In genomic region chr3:103280241-103280761, GRCm38 (mm10) we compare ENCODE assay signal across 8 mouse cellular contexts. TPM values are rescaled to one million over a fixed set of nuclear protein-coding genes. Genes with fewer than 3 reads are reported as not detected.
A peak's percentile ranks its signal among the peaks of the same experiment; 100 is the strongest.
DNase-seq lines count a peak whose midpoint lies in the region; ATAC-seq and TF ChIP-seq lines count a peak whose summit lies in the region.

No protein-coding gene starts in this region.

- no peak for TF ChIP-seq CTCF in E14TG2a.4 (conservative IDR thresholded peaks at IDR 0.05; ENCODE audit: low read length)
- no peak for TF ChIP-seq CTCF in heart, postnatal 0 days (IDR thresholded peaks at IDR 0.05; ENCODE audit: low read depth)
- no peak for TF ChIP-seq CTCF in thymus, adult 2 months (IDR thresholded peaks at IDR 0.05; ENCODE audit: borderline replicate concordance, control insufficient read depth, extremely low read depth, insufficient read depth, low read length, poor library complexity)

- H3K27me3 ChIP-seq in E14TG2a.4 (ENCODE audit: insufficient read depth, low read length), result no peaks in the 10 kb centered on the region
- no peaks in the 10 kb centered on the region for H3K27me3 ChIP-seq in forebrain, embryonic 10.5 days (ENCODE audit: poor library complexity, severe bottlenecking)
- H3K27me3 ChIP-seq in heart, postnatal 0 days (ENCODE audit: control insufficient read depth, insufficient read depth, low read length), result no peaks in the 10 kb centered on the region
- H3K27me3 ChIP-seq in lung, embryonic 15.5 days, result no peaks in the 10 kb centered on the region
- no peaks in the 10 kb centered on the region for H3K27me3 ChIP-seq in thymus, adult 2 months (ENCODE audit: control insufficient read depth, insufficient read depth, low read length)

- H3K4me3 ChIP-seq in E14TG2a.4 (replicated peaks; ENCODE audit: low read length), result peak overlapping the region; percentile 97
- H3K4me3 ChIP-seq in forebrain, embryonic 10.5 days, result peak overlapping the region; percentile 91
- H3K4me3 ChIP-seq in heart, postnatal 0 days (ENCODE audit: low read depth, low read length), result peak overlapping the region; percentile 93
- H3K4me3 ChIP-seq in lung, embryonic 15.5 days, result peak overlapping the region; percentile 100
- peak overlapping the region; percentile 100 for H3K4me3 ChIP-seq in thymus, adult 2 months (ENCODE audit: control insufficient read depth, insufficient read depth, low read length)

- H3K9me3 ChIP-seq in E14TG2a.4 (ENCODE audit: low read length), result no peaks in the 10 kb centered on the region
- H3K9me3 ChIP-seq in forebrain, embryonic 10.5 days, result no peaks in the 10 kb centered on the region
- no peaks in the 10 kb centered on the region for H3K9me3 ChIP-seq in heart, postnatal 0 days (replicated peaks; ENCODE audit: control insufficient read depth, low read length)
- no peaks in the 10 kb centered on the region for H3K9me3 ChIP-seq in lung, embryonic 15.5 days

- TF ChIP-seq POLR2A in thymus, adult 2 months (IDR thresholded peaks at IDR 0.05; ENCODE audit: control insufficient read depth, extremely low read depth, insufficient read depth, low read length, poor library complexity), result no peak

- DNase-seq in c-Kit-negative CD71-positive TER-119-positive erythroid progenitor cells, embryonic 14.5 days (ENCODE audit: low read depth, low spot score), result peak; percentile 26
- DNase-seq in forebrain, embryonic 10.5 days (ENCODE audit: extremely low spot score, low spot score), result peak; percentile 61
- peak; percentile 38 for DNase-seq in heart, postnatal 0 days (ENCODE audit: low spot score)
- peak; percentile 32 to 54 for DNase-seq in layer of hippocampus, adult 18-20 months (ENCODE audit: low spot score in 2 of 2)
- DNase-seq in ovary, adult 18-20 months (ENCODE audit: low spot score), result peak; percentile 19
- peak; percentile 66 for DNase-seq in thymus, adult 2 months

- H3K27ac ChIP-seq in forebrain, embryonic 10.5 days, result peak overlapping the region; percentile 99
- H3K27ac ChIP-seq in heart, postnatal 0 days (ENCODE audit: low read depth), result peak overlapping the region; percentile 93
- H3K27ac ChIP-seq in lung, embryonic 15.5 days, result peak overlapping the region; percentile 94
- H3K27ac ChIP-seq in thymus, adult 2 months (ENCODE audit: control insufficient read depth, insufficient read depth, low read length), result no peak overlapping the region

- peak overlapping the region; percentile 74 for H3K4me2 ChIP-seq in heart, postnatal 0 days (ENCODE audit: low read depth, low read length)
- peak overlapping the region; percentile 70 for H3K4me2 ChIP-seq in lung, embryonic 15.5 days

- ATAC-seq in heart, postnatal 0 days (ENCODE audit: insufficient read depth, low read depth), result peak; percentile 45
- peak; percentile 62 for ATAC-seq in lung, embryonic 15.5 days (ENCODE audit: borderline replicate concordance, extremely low read depth, low FRiP score, low TSS enrichment)

- peak overlapping the region; percentile 91 for H3K9ac ChIP-seq in heart, postnatal 0 days (replicated peaks; ENCODE audit: low read depth, low read length)
- H3K9ac ChIP-seq in lung, embryonic 15.5 days, result peak overlapping the region; percentile 97

- WGBS in forebrain, embryonic 10.5 days, result under 1% methylated on average over 36 of the region's 36 CpGs
- under 1% methylated on average over 34 of the region's 36 CpGs for WGBS in heart, postnatal 0 days
- 0% methylated on average over 36 of the region's 36 CpGs for whole genome bisulfite sequencing in lung, embryonic 15.5 days
- WGBS in thymus, adult 2 months, result under 1% methylated on average over 36 of the region's 36 CpGs

- no peak for TF ChIP-seq EP300 in heart, postnatal 0 days (IDR thresholded peaks at IDR 0.05; ENCODE audit: low read depth)

- peaks cover 14% of the 10 kb centered on the region for H3K36me3 ChIP-seq in E14TG2a.4 (ENCODE audit: insufficient read depth, low read length)
- peaks cover 36% of the 10 kb centered on the region for H3K36me3 ChIP-seq in forebrain, embryonic 10.5 days (replicated peaks)
- 0 out of 2 replicates have a peak, but pooled peaks cover 5% of the 10 kb centered on the region for H3K36me3 ChIP-seq in heart, postnatal 0 days (replicated peaks; ENCODE audit: control insufficient read depth, insufficient read depth, low read length)
- peaks cover 10% of the 10 kb centered on the region; the same call in 1 of the 2 replicates for H3K36me3 ChIP-seq in lung, embryonic 15.5 days
- H3K36me3 ChIP-seq in thymus, adult 2 months (ENCODE audit: control insufficient read depth, insufficient read depth, low read length), result no peaks in the 10 kb centered on the region

- peaks cover 40% of the 10 kb centered on the region for H3K4me1 ChIP-seq in E14TG2a.4 (replicated peaks; ENCODE audit: low read depth, low read length)
- peaks cover 23% of the 10 kb centered on the region for H3K4me1 ChIP-seq in forebrain, embryonic 10.5 days
- H3K4me1 ChIP-seq in heart, postnatal 0 days (ENCODE audit: control insufficient read depth, insufficient read depth), result peaks cover 14% of the 10 kb centered on the region
- peaks cover 15% of the 10 kb centered on the region for H3K4me1 ChIP-seq in lung, embryonic 15.5 days
- H3K4me1 ChIP-seq in thymus, adult 2 months (replicated peaks; ENCODE audit: control insufficient read depth, insufficient read depth, low read length), result peaks cover 12% of the 10 kb centered on the region

RNA-seq across cellular contexts. Expression of gene Trim33, which starts 1.2 kb away (rescaled TPM):
- 31.1 TPM in 2 replicates for polyA plus RNA-seq in forebrain, embryonic 10.5 days (2016; fragmentation: Nextera tagmentation; extraction: Ambion mirVana)
- total RNA-seq in heart, postnatal 0 days (2014; rRNA removed; ENCODE audit: low replicate concordance), result 11.4 and 22.8 TPM in 2 replicates
- 5.5 TPM in 2 replicates for polyA plus RNA-seq in heart, postnatal 0 days (2015; fragmentation: Nextera tagmentation; extraction: Ambion mirVana)
- total RNA-seq in layer of hippocampus, adult 18-20 months (2021), result 10 to 100 TPM; 49.6 to 52.5 TPM
- 18.2 and 22.9 TPM in 2 replicates for polyA plus RNA-seq in lung, embryonic 15.5 days (2015; fragmentation: Nextera tagmentation; extraction: Ambion mirVana)
- 30.0 and 30.1 TPM in 2 replicates for polyA plus RNA-seq in thymus, adult 2 months (2012; rRNA removed)
